Mouse (Mus musculus) adrenal gland, adult 2 months (tissue): ENCODE measurements around the gene Golga3. TPM values are rescaled to one million over a fixed set of nuclear protein-coding genes. Genes with fewer than 3 reads are reported as not detected.

Experiments
- DNase-seq: peaks from one replicate; pipeline ENCODE4 v3.0.0; 2021
- long read RNA-seq: library from polyadenylated mRNA; stranded (forward); transcript quantifications from one replicate; pipeline ENCODE4 v2.0.0, GENCODE M21; 2021
- polyA plus RNA-seq: library from polyadenylated mRNA; depleted of rRNA; stranded (reverse); fragments of >200 nt; gene quantifications from 2 replicates; pipeline ENCODE4 v1.2.3, GENCODE M21; 2012; rRNA removed
- total RNA-seq, 2 experiments: library from RNA; stranded (reverse); gene quantifications; 2 replicates each; pipeline ENCODE4 v1.2.3; 2021

The Golga3 gene
- total RNA-seq (10 to 100 TPM; 34.4 to 37.0 TPM), polyA plus RNA-seq (4.5 and 6.1 TPM in 2 replicates)
- long read RNA-seq, full-length matches to known transcripts = 3 of 12 reads
- long read RNA-seq, partial matches to known transcripts = 3 of 12 reads
- long read RNA-seq, other reads (novel, unspliced or antisense) = 6 of 12 reads

GRCm38 (mm10) chr5:110176362-110177020 lies at the start of gene Golga3:
Golga3 (plus strand) TSS chr5:110176701.
- peak; percentile 94 for DNase-seq

DNA sequence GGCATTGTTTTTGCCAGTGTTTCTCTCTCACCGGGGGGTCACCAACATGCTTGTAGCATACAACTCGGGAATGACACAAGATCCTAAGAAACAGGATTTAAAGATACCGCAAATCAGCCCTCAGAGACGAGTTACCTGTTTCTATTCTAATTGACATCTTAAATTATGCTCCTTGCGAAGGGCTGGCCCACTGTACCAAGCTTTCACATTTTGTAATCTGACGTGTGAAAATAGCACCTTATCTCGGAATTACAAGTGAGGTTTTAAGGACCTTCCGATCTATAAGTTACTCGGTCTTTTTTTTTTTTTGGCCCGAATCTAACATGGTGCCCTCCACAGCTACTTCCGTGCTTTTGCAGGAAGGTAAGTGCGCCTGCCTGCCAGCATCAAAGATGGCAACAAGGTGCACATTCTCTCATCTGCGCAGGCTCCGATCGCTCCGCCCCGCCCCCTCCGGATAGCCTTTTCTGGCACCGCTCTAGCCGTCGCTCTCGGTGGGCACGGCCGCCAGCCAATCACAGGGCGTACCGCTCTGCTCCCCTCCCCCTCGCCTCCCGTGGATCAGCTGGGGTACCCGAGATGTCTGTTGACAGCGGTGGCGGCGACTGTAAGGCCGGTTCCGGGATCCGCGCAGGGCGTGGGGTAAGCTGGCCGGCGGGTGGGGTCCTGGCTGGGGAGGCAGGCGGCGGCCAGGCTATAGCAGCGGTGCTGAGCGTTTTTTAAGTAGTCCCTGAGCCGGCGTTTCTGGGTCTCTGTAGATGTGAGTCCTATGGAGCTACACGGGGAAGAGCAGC lies 41.0 kb upstream of the Golga3 start, which contains the start of gene Chfr:
TSS of gene Chfr (plus strand) at position 550 of the 794 bp plus-strand sequence.
- peak; percentile 99 for DNase-seq

GRCm38 (mm10) chr5:110136087-110136464 lies 40.4 kb upstream of the Golga3 start:
- DNase-seq = no peak

DNA sequence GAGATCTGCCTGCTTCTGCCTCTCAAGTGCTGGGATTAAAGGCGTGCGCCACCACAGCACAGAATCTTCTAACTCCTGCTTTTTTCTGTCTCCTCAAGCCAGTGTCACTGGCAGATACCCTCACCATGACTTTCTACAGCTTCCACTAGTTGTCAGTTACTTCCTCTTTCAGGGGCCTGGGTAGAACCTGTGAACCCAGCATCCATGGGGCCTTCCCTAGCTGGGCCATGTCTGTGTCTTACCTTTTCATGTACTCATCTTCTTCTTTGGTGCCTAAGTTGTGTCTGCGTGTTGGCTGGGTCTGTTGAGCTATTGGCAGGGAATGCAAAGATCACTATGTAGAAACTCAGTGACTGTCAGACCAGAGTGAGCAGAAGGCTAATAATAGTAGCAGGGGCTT lies 38.7 kb upstream of the Golga3 start:
- DNase-seq = no peak

GRCm38 (mm10) chr5:110139325-110139724 lies 37.2 kb upstream of the Golga3 start:
- DNase-seq = no peak

GRCm38 (mm10) chr5:110140424-110140823 lies 36.1 kb upstream of the Golga3 start:
- DNase-seq = no peak

GRCm38 (mm10) chr5:110142309-110142708 lies 34.2 kb upstream of the Golga3 start:
- peak; percentile 73 for DNase-seq

DNA sequence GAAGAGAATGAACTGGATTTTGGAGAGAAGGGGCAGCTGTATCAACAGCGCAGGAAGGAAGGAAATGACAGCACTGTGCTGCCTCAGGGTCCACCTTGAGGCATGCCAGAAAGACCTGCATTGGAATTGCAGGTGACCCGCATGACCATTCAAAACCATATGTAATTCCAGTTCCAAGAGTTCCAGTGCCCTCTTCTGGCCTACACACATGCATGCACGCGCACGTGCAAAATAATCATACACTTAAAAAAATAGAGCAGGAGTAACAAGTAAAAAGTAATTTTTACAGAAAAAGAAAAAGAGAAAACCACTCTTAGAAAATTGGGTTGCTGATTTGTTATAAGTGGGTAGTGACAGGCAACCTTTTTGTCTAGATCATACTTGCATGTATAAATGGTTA lies 33.5 kb upstream of the Golga3 start:
- DNase-seq = peak; percentile 19

GRCm38 (mm10) chr5:110169374-110169773 lies 7.1 kb upstream of the Golga3 start:
- no peak for DNase-seq

- DNase-seq = no peak
Measured at GRCm38 (mm10) chr5:110177021-110177420, 520 bp downstream of the Golga3 start.

DNA sequence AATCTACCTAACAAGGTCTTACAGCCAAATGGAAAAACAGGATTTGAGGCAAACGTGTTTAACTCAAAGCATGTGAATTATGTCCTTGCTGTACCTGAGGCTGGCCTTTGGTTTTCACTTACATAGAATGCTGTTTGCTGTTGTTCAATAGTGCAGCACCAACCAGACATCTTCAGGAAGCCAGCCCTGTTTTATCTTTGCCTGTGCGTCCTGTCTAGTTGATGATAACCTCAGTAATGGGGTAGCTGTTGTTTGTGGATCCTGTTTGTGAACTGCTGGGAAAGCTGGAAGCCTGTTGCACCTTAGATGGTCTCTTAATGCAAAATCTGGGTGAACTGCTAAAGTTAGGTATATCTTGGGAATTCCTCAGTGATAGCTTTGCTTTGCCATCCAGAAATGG lies 2.1 kb downstream of the Golga3 start:
- DNase-seq = no peak

DNA sequence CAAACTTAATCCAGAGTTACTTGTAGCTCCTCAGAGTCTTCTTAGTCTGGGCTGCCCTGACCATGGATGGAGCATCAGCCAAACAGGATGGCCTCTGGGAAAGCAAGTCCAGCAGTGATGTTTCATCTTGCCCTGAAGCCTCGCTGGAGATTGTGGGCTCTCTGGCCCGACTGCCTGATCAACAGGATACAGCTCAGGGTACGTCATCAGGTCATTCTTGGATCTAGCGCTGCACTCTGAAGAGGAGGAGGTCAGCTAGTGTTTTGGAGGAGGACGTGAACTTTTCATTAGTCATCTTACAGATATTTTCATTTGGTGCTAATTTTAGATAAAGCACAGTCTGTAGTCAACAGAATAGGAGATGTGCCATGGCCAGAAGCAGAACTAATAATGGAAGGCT lies 5.2 kb downstream of the Golga3 start:
- DNase-seq = peak; percentile 70

DNA sequence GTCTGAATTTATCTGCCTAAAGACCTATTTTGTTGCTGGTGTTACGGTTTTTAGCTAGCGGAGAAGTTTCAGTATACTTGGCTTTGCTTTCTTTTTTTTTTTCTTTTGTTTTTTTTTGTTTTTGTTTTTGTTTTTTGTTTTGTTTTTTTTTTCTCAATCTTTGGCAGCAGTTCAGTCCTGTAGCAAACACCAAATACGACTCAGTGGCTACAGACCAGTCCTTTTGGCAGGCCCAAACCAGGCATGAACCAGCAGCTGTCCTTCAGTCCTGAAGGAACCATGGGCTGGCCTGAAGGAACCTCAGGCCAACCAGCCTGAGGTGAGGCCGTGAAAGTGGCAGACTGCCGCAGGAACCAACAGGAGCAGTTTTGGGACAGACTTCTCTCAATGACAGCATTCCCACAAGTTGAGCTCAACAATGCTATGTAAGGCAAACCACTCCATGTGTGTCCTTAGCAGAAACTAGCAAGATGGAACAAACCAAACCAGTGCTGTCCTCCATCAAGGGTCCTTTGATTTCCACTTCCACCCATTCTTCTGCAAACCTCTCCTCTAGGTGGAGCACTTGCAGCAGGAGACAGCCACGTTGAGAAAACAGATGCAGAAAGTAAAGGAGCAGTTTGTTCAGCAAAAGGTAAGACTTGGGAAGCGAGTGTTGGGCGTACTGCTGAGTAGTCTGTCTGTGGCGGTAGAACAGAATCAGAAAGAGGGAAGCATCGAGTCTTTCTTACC lies 26.8 kb downstream of the Golga3 start:
- peak; percentile 6 for DNase-seq

DNA sequence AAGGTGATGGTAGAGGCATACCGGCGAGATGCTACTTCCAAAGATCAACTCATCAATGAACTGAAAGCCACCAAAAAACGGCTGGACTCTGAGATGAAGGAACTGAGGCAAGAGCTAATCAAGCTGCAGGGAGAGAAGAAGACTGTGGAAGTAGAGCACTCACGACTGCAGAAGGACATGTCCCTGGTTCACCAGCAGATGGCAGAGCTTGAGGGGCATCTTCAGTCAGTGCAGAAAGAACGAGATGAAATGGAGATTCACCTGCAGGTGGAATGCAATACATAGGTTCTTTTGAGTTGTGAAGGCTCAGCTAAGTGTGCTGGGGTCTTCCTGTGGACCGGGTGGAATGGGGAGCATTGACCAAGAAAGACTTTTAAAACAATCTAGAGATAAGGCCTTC lies 28.3 kb downstream of the Golga3 start:
- no peak for DNase-seq

- no peak for DNase-seq
Measured at GRCm38 (mm10) chr5:110211312-110211711, 34.8 kb downstream of the Golga3 start.

DNA sequence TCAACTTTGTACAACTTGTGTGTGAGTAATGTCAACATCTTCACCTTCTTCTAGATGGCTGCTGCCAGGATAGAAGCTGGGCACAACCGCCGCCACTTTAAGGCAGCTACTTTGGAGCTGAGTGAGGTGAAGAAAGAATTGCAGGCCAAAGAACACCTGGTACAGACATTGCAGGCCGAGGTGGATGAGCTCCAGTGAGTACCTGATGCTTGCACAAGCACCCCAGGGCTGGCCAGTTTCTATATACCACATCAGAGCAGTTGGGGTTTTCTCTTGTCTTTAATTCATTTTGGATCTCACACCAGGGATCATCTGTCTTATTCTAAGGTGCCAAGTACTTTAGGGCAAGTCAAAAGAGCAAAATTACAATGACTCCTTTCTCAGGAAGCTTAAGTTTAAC lies 40.3 kb downstream of the Golga3 start:
- DNase-seq = no peak

- DNase-seq = no peak
Measured at GRCm38 (mm10) chr5:110220331-110220730, 43.8 kb downstream of the Golga3 start.

DNA sequence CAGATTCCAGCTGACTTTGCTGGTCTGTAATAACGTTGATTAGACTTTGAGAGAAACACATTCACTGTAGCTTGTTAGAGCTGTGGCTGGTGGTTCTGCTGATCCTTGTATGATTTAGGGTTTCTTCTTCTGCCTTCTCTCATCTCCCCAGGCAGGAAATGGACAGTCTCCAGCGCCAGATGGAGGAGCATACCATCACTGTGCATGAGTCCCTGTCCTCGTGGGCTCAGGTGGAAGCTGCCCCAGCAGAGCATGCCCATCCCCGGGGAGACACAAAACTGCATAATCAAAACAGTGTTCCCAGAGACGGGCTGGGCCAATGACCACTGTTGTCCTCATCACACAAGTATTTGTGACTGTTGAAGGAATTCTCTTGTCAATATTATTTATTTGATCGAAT lies 46.3 kb downstream of the Golga3 start:
- DNase-seq = no peak

DNA sequence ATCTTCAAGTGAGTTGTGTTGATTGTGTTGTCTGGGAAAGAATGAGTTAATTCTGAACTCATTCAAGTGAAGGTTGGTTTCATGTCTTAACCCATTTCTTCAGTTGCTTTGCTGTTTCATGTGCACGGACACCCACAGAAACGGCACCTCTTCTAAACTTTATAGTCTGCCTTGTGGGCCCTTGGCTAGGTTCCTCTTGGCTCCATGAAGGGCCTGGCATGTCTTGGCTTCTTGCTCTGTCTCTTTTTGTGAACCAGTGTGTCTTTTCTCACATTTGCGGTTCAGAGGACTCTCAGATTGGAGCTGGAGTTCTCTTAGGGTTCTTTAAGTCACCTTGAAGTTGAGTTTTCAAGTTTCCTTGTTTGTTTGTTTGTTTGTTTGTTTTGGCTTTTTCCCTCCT lies 48.6 kb downstream of the Golga3 start:
- DNase-seq = no peak

GRCm38 (mm10) chr5:110227336-110227883 lies 50.9 kb downstream of the Golga3 start:
- no peak for DNase-seq

DNA sequence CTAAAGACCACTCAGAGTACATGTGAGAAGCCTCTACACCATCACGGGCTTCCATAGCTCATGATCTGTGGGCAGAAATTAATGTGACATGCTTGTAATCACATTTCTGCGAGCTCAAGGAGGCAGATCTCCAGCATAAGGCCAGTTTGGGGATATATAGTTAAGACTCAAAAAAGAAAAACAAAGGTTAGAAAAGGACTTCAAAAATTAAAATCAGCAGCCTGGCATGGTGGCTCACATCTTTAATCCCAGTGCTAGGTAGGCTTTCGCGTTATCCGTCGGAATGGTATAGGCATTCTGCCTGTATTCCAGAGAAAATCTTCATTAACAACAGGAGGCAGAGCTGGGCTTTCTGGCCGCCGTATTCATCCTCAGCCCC lies 53.9 kb downstream of the Golga3 start:
- DNase-seq = no peak

DNA sequence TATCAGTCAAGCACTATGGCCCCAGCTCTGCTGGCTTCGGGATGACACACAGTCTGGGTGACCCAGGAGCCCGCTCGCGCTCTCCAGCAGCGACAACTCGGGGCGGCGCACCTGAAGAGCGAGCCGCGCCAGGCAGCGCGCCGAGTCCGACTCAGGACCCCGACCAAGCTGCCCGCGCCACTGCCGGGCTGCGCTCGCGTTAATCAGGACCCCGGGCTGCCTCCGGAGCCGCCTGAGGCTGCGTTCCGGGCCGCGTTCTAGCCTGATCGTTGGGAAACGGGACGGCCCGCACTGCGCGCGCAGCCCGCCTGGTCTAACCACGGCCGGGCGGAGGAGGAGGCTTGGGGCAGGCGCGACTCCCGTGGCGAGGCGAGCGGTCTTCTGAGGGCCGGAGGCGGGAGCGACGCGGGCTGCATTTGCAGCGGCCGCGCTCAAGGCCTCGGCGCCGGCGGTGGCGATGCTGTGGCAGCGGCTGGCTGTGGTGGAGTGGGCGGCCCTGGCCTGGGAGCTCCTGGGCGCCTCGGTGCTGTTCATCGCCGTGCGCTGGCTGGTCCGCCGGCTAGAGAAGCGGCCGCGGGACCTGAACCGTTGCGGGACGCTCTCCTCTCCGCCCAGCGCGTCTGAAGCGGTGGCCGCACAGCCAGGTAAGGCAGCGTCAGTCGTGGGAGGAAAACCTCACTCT lies 54.4 kb downstream of the Golga3 start, which contains the start of gene Ankle2:
TSS of gene Ankle2 (plus strand) at position 225 of the 682 bp plus-strand sequence.
- peak; percentile 96 for DNase-seq
